ENCODE assay signal across 8 mouse cellular contexts in genomic region chr7:100590845-100591521, GRCm38 (mm10). TPM values are rescaled to one million over a fixed set of nuclear protein-coding genes. Genes with fewer than 3 reads are reported as not detected.
DNase-seq lines count a peak whose midpoint lies in the region; ATAC-seq lines count a peak whose summit lies in the region.

No protein-coding gene starts in this region.

- peak; percentile 84 for DNase-seq in adipocyte (ENCODE audit: low spot score)
- DNase-seq in embryo, embryonic 10.5 days (ENCODE audit: low spot score), result peak; percentile 88
- peak; percentile 86 for DNase-seq in gastrocnemius, postnatal 14 days
- DNase-seq in left cerebral cortex, postnatal 10 days (ENCODE audit: extremely low spot score in 1 of 2, low spot score in 2 of 2), result peak; percentile 62 to 90
- DNase-seq in right cerebral cortex, postnatal 25 days, result peak; percentile 82
- DNase-seq in urinary bladder, postnatal 4 days (ENCODE audit: low spot score in 2 of 2), result peak; percentile 75 to 76

- ATAC-seq in inflammation-experienced regulatory T-cells, adult 6 months, result peak; percentile 92
- ATAC-seq in megakaryocyte-erythroid progenitor cell, adult 5-6 weeks (replicated peaks; ENCODE audit: low FRiP score, low TSS enrichment, poor library complexity, severe bottlenecking), result peak; percentile 97

- intact Hi-C loops in gastrocnemius, postnatal 14 days (cut with DNase I; ENCODE audit: low total_unique reads), result no loop called here
- intact Hi-C loops in left cerebral cortex, postnatal 10 days (cut with DNase I), result no loop called here

RNA-seq across cellular contexts. Expression of gene Rab6a, which starts 16.2 kb away (rescaled TPM):
- 10 to 100 TPM; 56.3 to 59.5 TPM for total RNA-seq in gastrocnemius, postnatal 14 days (2021)
- polyA plus RNA-seq in inflammation-experienced regulatory T-cells, adult 6 months (2017; shearing (Covaris generic)), result 10 to 100 TPM; 12.0 to 13.4 (median 12.4) TPM
- 100 to 1,000 TPM; 386 to 392 TPM for total RNA-seq in left cerebral cortex, postnatal 10 days (2021)
- 35.0 and 46.8 TPM in 2 replicates for total RNA-seq in megakaryocyte-erythroid progenitor cell, adult 5-6 weeks (2014; fragmentation: Nextera tagmentation)
- total RNA-seq in megakaryocyte-erythroid progenitor cell, adult 5-6 weeks (2017), result 50.5 and 53.1 TPM in 2 replicates

RNA-seq across cellular contexts. Expression of gene Mrpl48, which starts 17.1 kb away (rescaled TPM):
- total RNA-seq in gastrocnemius, postnatal 14 days (2021), result 10 to 100 TPM; 74.4 to 77.5 TPM
- 10 to 100 TPM; 62.3 to 77.2 (median 72.0) TPM for polyA plus RNA-seq in inflammation-experienced regulatory T-cells, adult 6 months (2017; shearing (Covaris generic))
- 10 to 100 TPM; 48.5 to 55.5 TPM for total RNA-seq in left cerebral cortex, postnatal 10 days (2021)
- total RNA-seq in megakaryocyte-erythroid progenitor cell, adult 5-6 weeks (2014; fragmentation: Nextera tagmentation), result 50.3 and 57.1 TPM in 2 replicates
- total RNA-seq in megakaryocyte-erythroid progenitor cell, adult 5-6 weeks (2017), result 93.1 and 138 TPM in 2 replicates

RNA-seq across cellular contexts. Expression of gene Coa4, which starts 54.1 kb away (rescaled TPM):
- 10 to 100 TPM in 1 of 2 experiments, 1 to 10 TPM in 1; 9.7 to 10.9 TPM for total RNA-seq in gastrocnemius, postnatal 14 days (2021)
- polyA plus RNA-seq in inflammation-experienced regulatory T-cells, adult 6 months (2017; shearing (Covaris generic)), result 10 to 100 TPM; 20.9 to 26.5 (median 23.5) TPM
- 1 to 10 TPM; 7.8 to 9.0 TPM for total RNA-seq in left cerebral cortex, postnatal 10 days (2021)
- 14.2 and 20.1 TPM in 2 replicates for total RNA-seq in megakaryocyte-erythroid progenitor cell, adult 5-6 weeks (2014; fragmentation: Nextera tagmentation)
- total RNA-seq in megakaryocyte-erythroid progenitor cell, adult 5-6 weeks (2017), result 8.2 and 9.0 TPM in 2 replicates

Comparison
In these comparisons a context has a peak if more than half of its experiments do, and no peak if none do; other contexts are left out.
1. Peak in every context shown above with its lines: DNase-seq and ATAC-seq.
2. RNA of gene Rab6a, which starts 16.2 kb away (total RNA-seq): 386 to 392 TPM in left cerebral cortex, postnatal 10 days; 56.3 to 59.5 TPM in gastrocnemius, postnatal 14 days and 35.0 to 53.1 TPM in megakaryocyte-erythroid progenitor cell, adult 5-6 weeks; every median in the first group is over 4 times any median in the second.